13 mouse cellular contexts compared by ENCODE assay signal in the genomic region with DNA sequence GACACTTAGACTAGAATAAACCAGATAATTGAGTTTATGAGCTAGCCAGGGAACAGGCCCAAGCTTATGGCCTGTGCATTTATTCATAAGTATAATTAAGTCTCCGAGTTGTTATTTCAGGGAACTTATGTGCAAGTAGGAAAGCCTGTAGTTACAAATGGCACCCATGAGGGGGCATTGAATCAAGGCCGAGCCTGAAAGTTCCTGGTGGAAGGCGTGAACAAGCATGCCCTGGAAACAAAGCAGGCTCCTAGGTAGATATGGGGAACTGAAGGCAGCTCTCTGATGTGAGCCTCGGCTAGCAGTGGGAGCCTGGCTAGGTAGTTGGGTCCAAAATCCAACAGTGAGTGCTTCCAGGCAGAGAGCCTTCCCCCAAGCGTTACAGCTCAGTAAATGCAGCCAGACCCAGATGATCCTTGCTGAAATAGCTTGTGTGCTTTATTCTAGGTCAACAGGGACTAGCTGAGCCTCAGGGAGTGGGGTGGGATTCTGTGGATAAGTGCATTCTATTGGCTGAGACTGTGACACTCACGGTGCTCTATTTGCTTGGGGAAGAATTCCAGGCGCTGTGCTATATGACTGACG. TPM values are rescaled to one million over a fixed set of nuclear protein-coding genes. Genes with fewer than 3 reads are reported as not detected.
A peak's percentile ranks its signal among the peaks of the same experiment; 100 is the strongest.
DNase-seq lines count a peak whose midpoint lies in the region; ATAC-seq and TF ChIP-seq lines count a peak whose summit lies in the region.
"Had no signal": no experiment of that assay in that cellular context is flagged by ENCODE, and none has a peak within 500 bp of the region (broad histone marks: within the 10 kb centered on the region; RNA-seq: fewer than 3 reads in every experiment).

No protein-coding gene starts in this region.

- H3K4me1 ChIP-seq in heart, adult 2 months (ENCODE audit: control insufficient read depth, insufficient read depth, low read length) = no peaks in the 10 kb centered on the region
- H3K4me1 ChIP-seq in heart, embryonic 12.5 days (replicated peaks) = 0 out of 2 replicates have a peak, but pooled peaks cover 5% of the 10 kb centered on the region
- H3K4me1 ChIP-seq in midbrain, embryonic 11.5 days (ENCODE audit: control insufficient read depth, insufficient read depth, low read length) = no peaks in the 10 kb centered on the region
- H3K4me1 ChIP-seq in midbrain, embryonic 13.5 days (replicated peaks) = no peaks in the 10 kb centered on the region
- H3K4me1 ChIP-seq: neural tube, embryonic 12.5 days had no signal

- no peak overlapping the region for H3K4me3 ChIP-seq in heart, adult 2 months
- H3K4me3 ChIP-seq in heart, embryonic 12.5 days = no peak overlapping the region
- no peak overlapping the region for H3K4me3 ChIP-seq in midbrain, embryonic 11.5 days (ENCODE audit: low read depth, low read length)
- no peak overlapping the region for H3K4me3 ChIP-seq in midbrain, embryonic 13.5 days (replicated peaks)
- H3K4me3 ChIP-seq: neural tube, embryonic 12.5 days had no signal

- H3K36me3 ChIP-seq in heart, adult 2 months (ENCODE audit: control insufficient read depth, insufficient read depth, low read length) = no peaks in the 10 kb centered on the region
- H3K36me3 ChIP-seq in heart, embryonic 12.5 days = no peaks in the 10 kb centered on the region
- no peaks in the 10 kb centered on the region for H3K36me3 ChIP-seq in midbrain, embryonic 11.5 days (ENCODE audit: control insufficient read depth, insufficient read depth, low read length)
- no peaks in the 10 kb centered on the region for H3K36me3 ChIP-seq in midbrain, embryonic 13.5 days
- H3K36me3 ChIP-seq: G1E; neural tube, embryonic 12.5 days had no signal

- H3K4me2 ChIP-seq in heart, embryonic 12.5 days = no peak overlapping the region
- H3K4me2 ChIP-seq in midbrain, embryonic 11.5 days = no peak overlapping the region
- H3K4me2 ChIP-seq in midbrain, embryonic 13.5 days (replicated peaks) = no peak overlapping the region
- H3K4me2 ChIP-seq: neural tube, embryonic 12.5 days had no signal

- TF ChIP-seq EP300 in heart, adult 2 months (IDR thresholded peaks at IDR 0.05; ENCODE audit: insufficient read depth, low read depth, low read length) = no peak

- no peak overlapping the region for H3K27ac ChIP-seq in heart, adult 2 months
- no peak overlapping the region for H3K27ac ChIP-seq in heart, embryonic 12.5 days (ENCODE audit: poor library complexity, severe bottlenecking)
- H3K27ac ChIP-seq in midbrain, embryonic 11.5 days (ENCODE audit: low read depth, low read length) = no peak overlapping the region
- H3K27ac ChIP-seq in midbrain, embryonic 13.5 days = no peak overlapping the region
- H3K27ac ChIP-seq: neural tube, embryonic 12.5 days had no signal

- peak; percentile 35 for TF ChIP-seq CTCF in heart, adult 2 months (IDR thresholded peaks at IDR 0.05)

- no peaks in the 10 kb centered on the region for H3K27me3 ChIP-seq in heart, adult 2 months (ENCODE audit: control insufficient read depth, insufficient read depth, low read length)
- no peaks in the 10 kb centered on the region for H3K27me3 ChIP-seq in heart, embryonic 12.5 days (replicated peaks)
- H3K27me3 ChIP-seq in midbrain, embryonic 11.5 days (ENCODE audit: control insufficient read depth, insufficient read depth, low read length) = no peaks in the 10 kb centered on the region
- H3K27me3 ChIP-seq in midbrain, embryonic 13.5 days = no peaks in the 10 kb centered on the region
- H3K27me3 ChIP-seq: neural tube, embryonic 12.5 days had no signal

- intact Hi-C loops in heart, adult 2 months (cut with DNase I) = no loop called here

- H3K9me3 ChIP-seq in heart, embryonic 12.5 days (replicated peaks) = no peaks in the 10 kb centered on the region
- H3K9me3 ChIP-seq in midbrain, embryonic 11.5 days (ENCODE audit: control insufficient read depth, low read length) = no peaks in the 10 kb centered on the region
- H3K9me3 ChIP-seq in midbrain, embryonic 13.5 days = no peaks in the 10 kb centered on the region
- H3K9me3 ChIP-seq: G1E; neural tube, embryonic 12.5 days had no signal

- no peak for DNase-seq in heart, adult 2 months
- DNase-seq in midbrain, embryonic 11.5 days (ENCODE audit: low spot score, missing footprints) = peak; percentile 83
- DNase-seq in R1 (ENCODE audit: low read depth, low spot score) = peak; percentile 76
- DNase-seq in retina, embryonic 14.5 days (ENCODE audit: low spot score) = peak; percentile 47
- no peak for DNase-seq in kidney, adult 18-20 months
- DNase-seq in thymus, postnatal 14 days = no peak
- DNase-seq: adrenal gland, postnatal 25 days had no signal

- WGBS in heart, adult 2 months = 48% methylated on average over 8 of the region's 8 CpGs
- 36% methylated on average over 8 of the region's 8 CpGs for WGBS in heart, embryonic 12.5 days
- WGBS in midbrain, embryonic 11.5 days = 43% methylated on average over 8 of the region's 8 CpGs
- WGBS in midbrain, embryonic 13.5 days = 43% methylated on average over 8 of the region's 8 CpGs

- no peak for ATAC-seq in heart, embryonic 12.5 days (ENCODE audit: insufficient number of reproducible peaks, low FRiP score)
- no peak for ATAC-seq in midbrain, embryonic 11.5 days (ENCODE audit: low FRiP score)
- no peak for ATAC-seq in midbrain, embryonic 13.5 days
- ATAC-seq: intestine, embryonic 16.5 days had no signal

- no peak for TF ChIP-seq POLR2A in heart, adult 2 months (IDR thresholded peaks at IDR 0.05; ENCODE audit: insufficient read depth, low read depth, low read length)

- H3K9ac ChIP-seq in heart, adult 2 months (ENCODE audit: low read depth, low read length) = no peak overlapping the region
- H3K9ac ChIP-seq in heart, embryonic 12.5 days = no peak overlapping the region
- no peak overlapping the region for H3K9ac ChIP-seq in midbrain, embryonic 11.5 days (ENCODE audit: low read length)
- no peak overlapping the region for H3K9ac ChIP-seq in midbrain, embryonic 13.5 days (replicated peaks)
- H3K9ac ChIP-seq: neural tube, embryonic 12.5 days had no signal

- H3K79me2 ChIP-seq in heart, adult 2 months (replicated peaks; ENCODE audit: control insufficient read depth, insufficient read depth, low read length) = no peaks in the 10 kb centered on the region

RNA-seq across cellular contexts. Expression of a gene that starts 11.1 kb away (rescaled TPM):
- total RNA-seq in heart, adult 2 months (2021) = under 1 TPM in 1 of 2 experiments, not detected in 1; 0.16 TPM
- polyA plus RNA-seq in heart, adult 2 months (2012; rRNA removed) = 0.18 and 0.29 TPM in 2 replicates
- polyA plus RNA-seq in heart, embryonic 12.5 days (2016; fragmentation: Nextera tagmentation; extraction: Ambion mirVana) = 0.36 and 0.49 TPM in 2 replicates
- polyA plus RNA-seq in midbrain, embryonic 11.5 days (2014; fragmentation: Nextera tagmentation; extraction: Ambion mirVana) = 23.6 TPM in 2 replicates
- polyA plus RNA-seq in midbrain, embryonic 13.5 days (2015; fragmentation: Nextera tagmentation; extraction: Ambion mirVana) = 72.9 and 75.9 TPM in 2 replicates
- total RNA-seq: liver, adult 2 months had no signal
- polyA plus RNA-seq: G1E had no signal

RNA-seq across cellular contexts. Expression of a gene that starts 12.9 kb away (rescaled TPM):
- 10 to 100 TPM; 46.8 to 48.2 TPM for total RNA-seq in heart, adult 2 months (2021)
- 81.3 and 91.7 TPM in 2 replicates for polyA plus RNA-seq in heart, adult 2 months (2012; rRNA removed)
- polyA plus RNA-seq in heart, embryonic 12.5 days (2016; fragmentation: Nextera tagmentation; extraction: Ambion mirVana) = 59.6 and 67.0 TPM in 2 replicates
- 48.3 and 49.6 TPM in 2 replicates for polyA plus RNA-seq in midbrain, embryonic 11.5 days (2014; fragmentation: Nextera tagmentation; extraction: Ambion mirVana)
- polyA plus RNA-seq in midbrain, embryonic 13.5 days (2015; fragmentation: Nextera tagmentation; extraction: Ambion mirVana) = 79.7 and 81.4 TPM in 2 replicates

RNA-seq across cellular contexts. Expression of a gene that starts 13.1 kb away (rescaled TPM):
- total RNA-seq in heart, adult 2 months (2021) = 1 to 10 TPM; 5.5 to 9.5 TPM
- polyA plus RNA-seq in heart, adult 2 months (2012; rRNA removed) = 2.1 and 2.5 TPM in 2 replicates
- polyA plus RNA-seq in heart, embryonic 12.5 days (2016; fragmentation: Nextera tagmentation; extraction: Ambion mirVana) = 0.59 and 0.68 TPM in 2 replicates
- not detected in 2 replicates for polyA plus RNA-seq in midbrain, embryonic 11.5 days (2014; fragmentation: Nextera tagmentation; extraction: Ambion mirVana)
- polyA plus RNA-seq in midbrain, embryonic 13.5 days (2015; fragmentation: Nextera tagmentation; extraction: Ambion mirVana) = not detected in 2 replicates
- total RNA-seq: adrenal gland, postnatal 25 days; liver, adult 2 months had no signal
- polyA plus RNA-seq: intestine, embryonic 16.5 days; neural tube, embryonic 12.5 days had no signal

RNA-seq across cellular contexts. Expression of a gene that starts 13.2 kb away (rescaled TPM):
- 1 to 10 TPM; 1.2 TPM for total RNA-seq in heart, adult 2 months (2021)
- polyA plus RNA-seq in heart, adult 2 months (2012; rRNA removed) = 1.0 and 1.1 TPM in 2 replicates
- polyA plus RNA-seq in heart, embryonic 12.5 days (2016; fragmentation: Nextera tagmentation; extraction: Ambion mirVana) = 2.9 and 3.4 TPM in 2 replicates
- polyA plus RNA-seq in midbrain, embryonic 11.5 days (2014; fragmentation: Nextera tagmentation; extraction: Ambion mirVana) = 1.9 and 2.4 TPM in 2 replicates
- 6.6 and 6.9 TPM in 2 replicates for polyA plus RNA-seq in midbrain, embryonic 13.5 days (2015; fragmentation: Nextera tagmentation; extraction: Ambion mirVana)

RNA-seq across cellular contexts. Expression of a gene that starts 16.9 kb away (rescaled TPM):
- 100 to 1,000 TPM; 565 to 584 TPM for total RNA-seq in heart, adult 2 months (2021)
- polyA plus RNA-seq in heart, adult 2 months (2012; rRNA removed) = 786 and 953 TPM in 2 replicates
- 138 and 149 TPM in 2 replicates for polyA plus RNA-seq in heart, embryonic 12.5 days (2016; fragmentation: Nextera tagmentation; extraction: Ambion mirVana)
- polyA plus RNA-seq in midbrain, embryonic 11.5 days (2014; fragmentation: Nextera tagmentation; extraction: Ambion mirVana) = 0.93 and 1.1 TPM in 2 replicates
- polyA plus RNA-seq in midbrain, embryonic 13.5 days (2015; fragmentation: Nextera tagmentation; extraction: Ambion mirVana) = 0.94 and 1.3 TPM in 2 replicates

Comparison
In these comparisons a context has a peak if more than half of its experiments do, and no peak if none do; other contexts are left out.
1. DNase-seq: peak in midbrain, embryonic 11.5 days (single experiment), R1 (single experiment) and retina, embryonic 14.5 days (single experiment); none in heart, adult 2 months (0 of 2), kidney, adult 18-20 months (single experiment) and thymus, postnatal 14 days (single experiment).
2. RNA of a gene that starts 11.1 kb away (polyA plus RNA-seq): 72.9 to 75.9 TPM in midbrain, embryonic 13.5 days and 23.6 TPM in midbrain, embryonic 11.5 days; 0.36 to 0.49 TPM in heart, embryonic 12.5 days and 0.18 to 0.29 TPM in heart, adult 2 months; every median in the first group is over 10 times any median in the second.